Mouse (Mus musculus) olfactory bulb, adult 2 months (tissue): ENCODE measurements around the gene Pbxip1. TPM values are rescaled to one million over a fixed set of nuclear protein-coding genes. Genes with fewer than 3 reads are reported as not detected.
A peak's percentile ranks its signal among the peaks of the same experiment; 100 is the strongest.

Experiments used
- H3K27ac ChIP-seq: fragments of 200-500 bp; 2 replicates; pipeline ENCODE4 v1.5.1; 2012; ENCODE audit warnings: low read depth, low read length; ENCODE audit not compliant: insufficient read depth
- H3K4me1 ChIP-seq: fragments of 200-500 bp; 2 replicates; pipeline ENCODE4 v1.6.1; 2012; ENCODE audit warnings: low read length; ENCODE audit not compliant: control insufficient read depth, insufficient read depth
- H3K4me3 ChIP-seq: fragments of 200-500 bp; 2 replicates; pipeline ENCODE4 v1.5.1; 2012; ENCODE audit warnings: mild to moderate bottlenecking, low read depth, low read length, moderate library complexity; ENCODE audit not compliant: insufficient read depth
- CTCF ChIP-seq: fragments of 200-500 bp; IDR thresholded peaks from 2 replicates; pipeline ENCODE4 v1.5.1; 2012; ENCODE audit warnings: low read depth, mild to moderate bottlenecking, low read length, moderate library complexity; ENCODE audit not compliant: insufficient read depth
- POLR2A ChIP-seq: fragments of 200-500 bp; IDR thresholded peaks from 2 replicates; pipeline ENCODE4 v1.6.1; 2012; ENCODE audit warnings: mild to moderate bottlenecking, low read depth, low read length, moderate library complexity; ENCODE audit not compliant: insufficient read depth
- WGBS: fragments of 180-500 bp; shearing (Covaris S2); methylation state at CpG from one replicate; pipeline ENCODE4 v1.1.7; 2018; 5-methylcytosine and 5-hydroxymethylcytosine counted together
- polyA plus RNA-seq: library from polyadenylated mRNA; stranded (reverse); fragments of >200 nt; gene quantifications from 2 replicates; pipeline ENCODE4 v1.2.4, GENCODE M21; 2012; ENCODE audit warnings: low replicate concordance; ENCODE audit not compliant: missing spikeins, insufficient read depth, insufficient read length

Gene Pbxip1
- not detected in 2 replicates for polyA plus RNA-seq

DNA sequence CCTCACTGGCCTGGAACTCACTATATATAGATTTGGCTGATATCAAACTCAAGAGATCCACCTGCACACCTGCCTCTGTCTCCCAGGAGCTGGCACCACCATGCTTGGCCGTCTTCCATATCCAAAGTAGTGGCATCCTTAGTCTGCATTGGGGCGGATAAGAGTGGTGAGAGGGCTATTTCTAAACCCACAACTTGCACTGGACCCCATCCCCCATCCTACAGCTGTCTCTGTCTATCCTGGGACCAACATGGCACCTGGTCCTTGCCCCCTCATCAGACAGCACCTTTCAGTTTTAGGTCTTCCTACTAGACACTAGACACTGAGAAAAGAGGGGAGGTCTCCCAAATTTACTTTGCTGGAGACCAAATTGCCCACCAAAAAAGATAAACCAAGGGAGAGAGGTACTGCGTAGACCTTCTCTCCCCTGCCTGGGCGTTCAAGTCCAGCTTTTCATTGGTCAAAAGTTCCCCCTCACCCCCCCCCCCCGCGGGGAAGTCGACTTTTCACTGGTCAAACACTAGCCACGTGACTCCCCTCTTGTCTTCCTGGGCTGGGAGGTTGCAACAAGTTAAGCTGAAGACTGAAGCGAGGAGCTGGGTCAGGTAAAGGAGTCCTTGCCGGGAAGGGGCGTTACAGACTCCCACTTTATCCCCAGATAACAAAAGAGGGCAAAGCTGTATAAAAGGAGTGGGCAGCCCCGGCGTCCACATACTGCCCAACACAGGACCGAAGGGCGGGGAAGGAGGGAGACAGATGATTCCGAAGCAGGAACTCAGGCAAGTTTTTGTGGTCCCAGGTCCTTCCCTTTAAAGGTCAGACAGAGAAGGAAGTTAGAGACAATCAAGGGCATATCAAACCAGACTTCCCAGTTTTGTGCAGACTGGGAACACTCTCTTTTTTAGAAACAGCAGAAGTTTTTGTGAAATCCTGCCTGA, at the start of gene Pbxip1:
Gene Pbxip1 (plus strand): TSS at position 531 of the 938 bp plus-strand sequence.
- TF ChIP-seq CTCF, result no peak
- TF ChIP-seq POLR2A, result no peak
- Histone ChIP-seq H3K27ac (peak within 1 kb of the TSS; percentile 59), H3K4me3 (peak within 1 kb of the TSS; percentile 43), H3K4me1 (peaks cover 27% of the 10 kb centered on the region)
- WGBS, result 11% methylated on average over 16 of the region's 16 CpGs

DNA sequence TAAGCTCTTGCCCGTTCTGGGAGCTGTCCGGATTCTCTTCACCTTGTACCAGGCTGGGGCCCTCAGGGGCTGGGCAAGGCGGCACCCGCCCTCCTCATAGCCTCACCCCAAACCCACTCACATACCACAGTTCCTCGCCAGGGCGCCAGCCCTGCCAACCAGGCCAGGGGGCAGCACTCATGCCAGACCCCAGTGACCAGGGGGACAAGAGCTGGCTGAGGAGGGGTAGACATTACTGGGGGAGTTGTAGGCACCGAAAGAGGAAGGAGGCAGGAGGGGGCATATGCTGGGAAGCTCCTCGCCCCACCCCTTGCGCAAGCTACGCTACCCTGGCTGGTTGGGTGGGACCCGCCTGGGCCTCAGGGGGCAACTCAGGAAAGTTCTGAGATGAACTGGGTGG, 48.9 kb upstream of the Pbxip1 start:
- peaks cover 31% of the 10 kb centered on the region for H3K4me1 ChIP-seq
- no peak overlapping the region for H3K27ac ChIP-seq
- WGBS, result 71% methylated on average over 11 of the region's 11 CpGs
- TF ChIP-seq CTCF (no peak), POLR2A (no peak)
- no peak overlapping the region for H3K4me3 ChIP-seq

DNA sequence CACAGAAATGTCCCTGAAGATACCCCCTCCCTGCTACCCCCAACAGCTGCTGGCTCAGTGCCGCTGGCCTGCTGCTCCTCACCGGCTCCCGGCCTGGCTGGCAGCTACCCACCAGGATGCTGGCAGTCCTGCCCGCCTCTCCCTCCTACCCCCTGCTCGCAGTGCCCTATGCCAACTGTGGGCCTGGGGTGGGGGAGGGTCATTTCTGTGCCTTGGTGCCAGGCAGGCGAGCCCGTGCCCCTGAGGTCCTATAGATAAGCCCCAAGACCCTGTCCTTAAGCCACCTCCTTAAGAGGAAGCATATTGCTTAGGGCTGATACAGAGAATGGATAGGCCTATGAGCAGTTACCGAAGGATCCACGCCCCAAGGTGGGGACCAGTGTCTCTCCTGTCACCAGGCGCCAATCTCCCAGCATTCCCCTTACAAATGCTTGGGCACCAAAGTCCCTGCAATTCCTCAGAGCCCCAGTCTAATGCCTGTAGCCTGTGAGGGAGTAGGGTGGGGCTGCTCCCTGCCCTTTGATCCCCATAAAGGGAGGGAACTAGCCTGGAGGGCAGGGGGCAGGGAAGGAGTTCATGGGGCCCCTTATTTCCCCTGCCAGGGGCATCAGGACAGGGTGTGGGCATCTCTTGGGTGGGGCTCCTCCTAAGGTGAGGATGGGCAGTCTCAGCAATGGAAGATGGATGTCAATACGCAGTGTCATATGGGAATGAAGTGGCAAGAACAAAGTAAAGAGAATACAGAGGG, 48.2 kb upstream of the Pbxip1 start:
- H3K27ac ChIP-seq, result no peak overlapping the region
- TF ChIP-seq CTCF, result no peak
- no peak for TF ChIP-seq POLR2A
- no peak overlapping the region for H3K4me3 ChIP-seq
- peaks cover 33% of the 10 kb centered on the region for H3K4me1 ChIP-seq
- 45% methylated on average over 11 of the region's 11 CpGs for WGBS

DNA sequence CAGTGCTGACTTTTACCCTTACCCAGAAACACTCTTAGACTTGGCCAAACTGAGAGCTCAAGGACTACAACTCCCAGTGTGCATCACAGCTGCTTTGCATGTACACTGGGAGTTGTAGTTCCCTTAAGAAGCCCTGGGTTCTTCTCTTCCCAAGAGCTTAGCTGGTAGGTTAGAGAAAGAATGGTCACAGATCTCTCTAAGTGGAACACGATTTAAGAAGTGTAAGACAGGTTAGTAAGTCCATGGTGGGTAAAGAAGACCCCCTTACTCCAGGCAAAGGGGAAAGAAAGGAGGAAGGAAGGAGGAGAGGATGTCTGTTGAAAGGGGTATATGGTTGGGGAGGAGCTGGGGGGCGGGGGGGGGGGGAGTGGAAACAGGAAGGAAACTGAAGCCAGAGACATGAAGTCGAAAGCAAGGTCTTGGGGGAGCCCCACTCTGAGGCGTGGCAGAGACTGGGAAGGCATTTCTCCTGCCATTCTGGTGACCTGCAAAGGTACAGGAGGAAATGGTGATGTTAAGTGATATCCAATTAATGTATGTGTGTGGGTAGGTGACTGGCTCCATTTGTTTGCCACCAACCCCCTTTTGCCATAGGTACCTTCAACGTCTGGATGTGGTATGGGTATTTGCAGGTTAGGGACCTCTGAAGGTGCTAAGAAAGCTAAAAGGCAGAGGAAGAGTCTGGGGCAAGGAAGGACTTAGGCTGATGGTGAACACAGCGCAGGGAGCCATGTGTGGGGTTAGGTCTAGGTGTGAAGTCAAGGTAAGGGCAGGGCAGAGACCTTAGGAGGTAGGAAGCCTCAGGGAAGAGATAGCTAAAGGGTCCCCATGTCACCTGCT, 47.4 kb upstream of the Pbxip1 start:
- Histone ChIP-seq H3K4me1 (peaks cover 41% of the 10 kb centered on the region), H3K27ac (no peak overlapping the region), H3K4me3 (no peak overlapping the region)
- WGBS, result 66% methylated on average over 6 of the region's 6 CpGs
- TF ChIP-seq POLR2A (no peak), CTCF (no peak)

DNA sequence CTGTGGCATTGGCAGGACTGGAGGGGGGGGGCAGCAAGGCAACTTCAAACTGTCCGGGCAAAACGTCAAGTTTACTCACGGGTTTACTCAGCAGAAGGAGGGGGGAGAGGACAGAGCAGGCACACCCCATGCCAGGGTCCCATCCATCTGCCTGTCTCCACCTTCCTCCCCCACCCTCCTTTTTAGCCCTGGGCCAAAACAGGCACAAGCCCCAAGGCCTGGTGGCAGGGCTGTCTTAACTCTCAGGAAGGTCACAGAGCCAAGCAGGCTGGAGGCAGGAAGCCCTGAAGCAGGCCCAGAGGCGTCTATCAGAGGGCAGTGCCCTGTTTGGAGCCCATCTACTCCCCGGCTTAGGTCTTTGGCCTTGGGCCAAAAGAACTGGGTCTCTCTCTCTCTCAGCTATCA, 46.4 kb upstream of the Pbxip1 start:
- Histone ChIP-seq H3K27ac (no peak overlapping the region), H3K4me3 (no peak overlapping the region), H3K4me1 (peaks cover 50% of the 10 kb centered on the region)
- TF ChIP-seq POLR2A, result no peak
- no peak for TF ChIP-seq CTCF
- 45% methylated on average over 5 of the region's 5 CpGs for WGBS

DNA sequence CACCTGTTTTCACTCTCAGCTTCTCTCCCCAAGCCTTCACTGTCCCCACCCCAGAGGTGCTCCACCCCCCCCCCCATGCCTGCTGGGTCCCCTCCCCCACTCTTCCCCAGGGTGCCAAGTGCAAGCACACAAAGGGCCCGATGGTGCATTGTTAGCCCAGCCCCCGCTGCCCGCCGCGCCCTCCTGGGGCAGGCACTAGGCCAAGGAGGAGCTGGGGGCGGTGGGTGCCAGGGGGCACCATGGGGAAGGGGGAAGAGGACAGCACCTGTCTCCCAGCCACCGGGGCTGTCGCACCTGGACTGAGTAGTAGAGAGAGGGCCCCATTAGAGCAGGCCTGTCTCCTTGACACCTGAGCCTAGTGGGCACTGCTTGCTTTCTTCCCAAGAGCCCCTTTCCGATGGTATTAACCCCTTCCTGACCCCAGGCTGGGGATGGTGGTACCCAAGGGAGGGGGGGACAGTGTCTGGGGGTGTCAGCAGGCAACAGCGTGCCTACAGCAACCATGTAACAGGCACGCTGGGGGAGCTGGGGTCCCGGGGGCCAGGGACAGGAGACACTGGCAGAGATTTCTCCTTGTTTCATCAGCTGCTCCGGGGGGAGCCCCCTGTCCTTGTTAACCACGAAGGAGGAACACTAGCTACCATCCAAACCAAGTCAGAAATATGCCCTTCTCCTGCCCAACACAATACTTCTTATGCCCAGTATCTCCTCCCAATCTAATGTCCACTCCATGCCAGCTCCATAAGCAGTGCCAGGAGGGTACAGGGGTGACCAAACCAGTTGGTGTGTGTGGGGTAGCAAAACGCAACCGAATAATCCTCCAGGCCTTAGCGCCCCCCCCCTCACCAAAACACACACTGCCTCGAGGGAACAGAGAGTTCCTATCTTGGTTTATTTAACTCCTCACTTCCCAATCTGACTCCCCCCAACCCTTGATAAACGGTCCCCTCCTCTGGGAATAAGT, 45.5 kb upstream of the Pbxip1 start:
- TF ChIP-seq CTCF (no peak), POLR2A (no peak)
- Histone ChIP-seq H3K27ac (no peak overlapping the region; the same call in 1 of the 2 replicates), H3K4me1 (peaks cover 52% of the 10 kb centered on the region), H3K4me3 (peak overlapping the region; percentile 50)
- WGBS, result 15% methylated on average over 19 of the region's 19 CpGs

DNA sequence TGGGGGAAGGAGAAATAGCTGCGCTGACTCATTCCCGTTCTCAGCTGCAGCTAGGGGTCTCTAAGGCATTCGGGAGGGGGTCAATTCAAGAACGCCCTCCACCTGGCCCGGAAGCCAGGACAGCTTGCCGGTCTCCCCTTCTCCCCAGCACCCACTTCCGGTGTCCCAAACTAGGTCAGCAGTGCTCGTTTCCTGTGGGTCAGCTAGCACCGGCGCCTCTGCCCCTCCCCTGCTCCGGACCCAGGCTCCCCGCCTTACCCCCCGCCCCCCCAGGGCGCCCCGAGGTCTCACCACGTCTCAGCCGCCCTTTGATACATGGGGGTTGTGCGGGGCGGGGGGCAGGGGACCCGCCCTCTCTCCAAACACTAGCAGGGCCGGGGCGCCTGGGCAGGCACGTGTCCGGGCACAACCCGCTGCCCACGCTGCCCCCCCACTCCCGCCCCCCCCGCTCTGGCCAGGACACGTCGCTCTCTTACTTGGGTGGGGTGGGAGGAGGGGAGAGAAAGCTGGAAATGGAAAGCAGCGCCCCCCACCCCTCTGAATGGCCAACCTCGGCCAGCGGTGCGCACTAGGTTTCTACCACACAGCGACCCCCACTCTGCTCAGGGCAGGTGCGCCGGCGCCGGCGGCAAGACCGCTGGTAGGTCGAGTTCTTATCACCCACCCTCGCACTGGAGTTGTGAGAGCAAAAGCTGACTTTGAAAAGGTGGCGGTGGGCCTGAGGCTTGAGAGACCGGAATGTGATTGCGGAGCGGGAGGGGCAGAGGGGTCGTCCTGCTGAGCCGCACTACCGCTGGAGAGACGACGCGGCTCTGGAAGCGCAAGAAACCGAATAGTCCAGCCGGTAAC, 44.6 kb upstream of the Pbxip1 start:
- under 1% methylated on average over 56 of the region's 56 CpGs for WGBS
- TF ChIP-seq POLR2A (no peak), CTCF (no peak)
- peaks cover 56% of the 10 kb centered on the region for H3K4me1 ChIP-seq
- H3K4me3 ChIP-seq, result peak overlapping the region; percentile 50
- no peak overlapping the region; the same call in 1 of the 2 replicates for H3K27ac ChIP-seq
